Mouse (Mus musculus) B cell, adult 2 months (primary cell): ENCODE measurements around the gene Snta1.

Experiments
- DNase-seq, 2 experiments: peaks; one replicate each; pipeline ENCODE4 v3.0.0; 2022

Gene Snta1

DNA sequence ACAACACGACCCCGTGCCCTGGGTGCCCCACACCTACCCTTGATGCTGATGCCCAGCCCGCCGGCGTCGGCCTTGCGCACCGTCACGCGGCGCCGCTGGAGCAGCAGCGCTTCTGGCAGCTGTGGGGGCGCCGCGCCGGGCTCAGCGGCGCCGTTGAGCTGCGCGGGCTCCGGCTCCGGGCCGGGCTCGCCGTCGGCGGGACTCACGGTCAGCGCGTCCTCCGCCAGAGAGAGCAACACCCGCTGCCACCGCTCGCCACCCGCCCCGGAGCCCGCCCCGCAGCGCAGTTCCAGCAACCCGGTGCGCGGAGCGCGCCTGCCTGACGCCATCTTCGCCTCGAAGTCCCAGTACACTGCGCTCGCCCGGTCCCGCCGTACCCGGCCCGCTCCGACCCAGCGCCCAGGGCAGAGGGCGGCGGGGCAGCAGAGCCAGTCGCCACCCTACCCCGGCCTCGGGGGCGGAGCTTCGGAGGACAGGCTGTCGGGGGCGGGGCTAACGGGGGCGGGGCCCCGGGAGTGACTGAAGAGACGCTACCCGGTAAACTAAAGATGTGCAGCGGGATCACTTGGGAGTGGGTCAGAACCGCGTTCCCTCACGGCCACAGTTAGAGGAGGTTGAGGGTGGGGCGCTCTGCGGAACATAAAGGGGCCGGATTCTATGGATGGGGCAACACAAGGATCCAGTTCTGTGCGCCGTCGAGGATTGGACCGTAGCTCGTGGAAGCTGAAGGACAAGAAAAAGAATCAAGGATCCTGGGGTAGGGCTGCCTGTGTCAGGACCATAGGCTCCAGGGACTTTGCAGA is at the start of gene Snta1:
Gene Snta1 (minus strand): TSS at position 457 of the 803 bp plus-strand sequence.
- peak; percentile 73 to 78 for DNase-seq

DNA sequence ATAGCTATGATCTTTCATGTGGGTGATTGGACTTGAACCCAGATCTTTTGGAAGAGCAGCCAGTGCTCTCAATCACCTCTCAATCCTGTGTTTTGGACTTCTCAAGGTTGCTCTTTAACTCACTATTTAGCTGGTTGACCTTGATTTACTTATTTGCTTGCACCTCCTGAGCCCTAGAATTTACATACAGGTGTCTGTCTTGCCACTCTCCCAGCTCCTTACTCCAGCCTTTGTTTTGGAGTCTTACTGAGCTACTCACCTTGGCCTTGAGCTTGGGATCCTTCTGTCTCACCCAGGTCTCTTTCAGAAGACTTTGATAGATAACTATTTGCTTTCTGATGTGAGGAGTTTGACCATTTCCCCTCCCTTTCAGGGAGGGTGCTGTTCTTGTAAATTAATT is 48.7 kb upstream of the Snta1 start:
- DNase-seq, result no peak

DNA sequence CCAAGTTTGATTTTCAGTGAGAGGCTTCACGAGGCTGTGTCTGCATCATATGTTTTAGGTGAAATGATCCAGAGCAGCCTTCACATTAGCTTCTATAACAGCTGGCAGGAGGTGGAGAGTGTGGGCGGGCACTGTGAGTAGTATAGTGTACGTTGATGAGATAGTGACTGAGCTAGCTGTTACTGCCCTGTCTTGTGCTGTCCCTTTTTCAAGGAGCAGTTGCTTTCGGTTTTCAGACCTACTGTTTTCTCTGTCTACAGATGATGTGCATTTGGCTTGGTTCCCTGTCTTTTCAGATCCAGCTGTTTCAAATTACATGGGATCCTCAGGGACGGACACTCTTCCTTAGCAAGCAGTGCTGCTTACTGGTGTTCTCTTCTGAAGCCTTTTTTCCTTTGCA is 47.9 kb upstream of the Snta1 start:
- DNase-seq, result no peak

DNA sequence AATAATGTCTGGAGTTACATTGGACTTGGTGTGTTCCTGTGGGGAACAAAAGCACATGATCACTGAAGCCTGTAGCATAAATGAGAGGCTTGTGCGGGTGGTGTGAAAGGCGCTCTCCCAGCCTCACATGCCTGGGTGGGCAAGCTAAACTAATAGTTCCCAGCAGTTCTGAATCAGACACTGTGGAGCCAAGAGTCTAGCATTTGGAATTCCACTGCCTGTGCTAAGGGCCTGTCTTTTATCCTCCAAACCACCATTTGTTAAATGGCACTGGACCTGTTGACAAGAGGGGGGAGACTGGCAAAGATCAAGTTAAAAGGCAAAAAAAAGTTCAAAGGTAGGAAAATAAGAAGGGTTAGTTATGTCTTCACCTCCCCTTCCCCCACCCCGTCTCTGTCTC is 46.7 kb upstream of the Snta1 start:
- DNase-seq, result no peak

DNA sequence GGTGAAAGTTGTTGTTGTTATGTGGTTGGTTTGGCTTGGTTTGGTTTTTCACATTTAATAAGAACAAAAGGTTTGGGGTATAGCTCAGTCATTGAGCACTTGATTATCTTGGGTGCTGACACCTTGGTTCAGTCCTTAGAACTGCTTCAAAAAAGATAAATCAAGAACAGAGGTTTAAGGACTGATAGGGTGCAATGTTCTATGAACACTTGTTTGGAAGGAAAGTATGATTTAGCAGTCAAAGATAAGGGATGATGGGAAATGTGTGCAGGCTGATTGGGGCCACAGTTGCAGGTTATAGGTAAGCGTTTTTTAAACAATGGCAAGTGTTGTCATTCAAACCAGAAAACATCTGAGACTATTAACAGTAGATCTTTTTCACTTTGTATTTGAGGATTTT is 46.2 kb upstream of the Snta1 start:
- no peak for DNase-seq

DNA sequence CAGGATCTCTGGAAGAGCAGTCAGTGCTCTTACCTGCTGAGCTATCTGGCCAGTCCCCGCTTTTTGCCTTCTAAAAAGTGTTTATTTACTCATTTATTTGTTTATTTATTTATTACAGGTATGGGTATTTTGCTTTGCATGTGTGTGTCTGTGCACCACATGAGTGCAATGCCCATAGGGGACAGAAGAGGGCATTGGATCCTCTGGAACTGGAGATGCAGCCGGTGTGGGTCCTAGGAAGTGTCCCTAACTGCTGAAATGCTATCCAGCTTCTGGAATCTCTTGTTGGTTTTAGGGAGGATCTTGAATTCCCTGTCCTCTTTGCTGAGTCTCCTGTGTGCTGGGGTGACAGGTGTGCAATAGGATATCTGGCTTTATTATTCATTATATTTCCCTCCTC is 45.1 kb upstream of the Snta1 start:
- no peak for DNase-seq

DNA sequence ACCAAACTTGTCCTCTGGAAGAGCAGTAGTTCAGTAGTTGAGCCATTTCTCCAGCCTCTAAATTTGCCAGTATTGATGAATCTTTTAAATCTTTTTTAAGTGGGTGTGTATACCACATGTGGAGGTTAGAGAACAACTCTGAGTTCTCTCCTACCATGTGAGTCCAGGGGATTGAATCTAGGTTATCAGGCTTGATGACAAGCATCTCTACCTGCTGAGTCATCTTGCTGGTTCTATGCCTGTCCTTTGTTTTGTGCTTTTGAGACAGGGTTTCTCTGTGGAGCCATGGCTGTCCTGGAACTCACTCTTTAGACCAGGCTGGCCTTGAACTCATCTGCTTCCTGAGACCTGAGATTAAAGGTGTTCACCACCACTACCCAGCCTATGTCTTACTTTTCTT is 40.7 kb upstream of the Snta1 start:
- DNase-seq, result no peak

DNA sequence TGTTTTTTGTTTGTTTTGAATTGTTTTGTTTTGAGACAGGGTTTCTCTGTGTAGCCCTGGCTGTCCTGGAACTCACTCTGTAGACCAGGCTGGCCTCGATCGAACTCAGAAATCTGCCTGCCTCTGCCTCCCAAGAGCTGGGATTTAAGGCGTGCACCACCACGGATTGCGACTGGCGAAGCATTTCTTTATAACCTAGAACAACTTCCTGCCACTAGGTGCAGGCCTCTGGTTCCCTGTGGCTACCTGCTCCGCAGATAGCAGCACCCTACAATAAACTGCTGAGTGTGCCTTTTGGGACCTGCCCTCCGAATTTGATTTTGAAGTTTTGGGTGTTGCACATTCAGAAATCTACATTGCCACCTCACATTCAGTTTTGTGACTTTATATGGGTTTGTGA is 39.9 kb upstream of the Snta1 start:
- DNase-seq, result no peak

DNA sequence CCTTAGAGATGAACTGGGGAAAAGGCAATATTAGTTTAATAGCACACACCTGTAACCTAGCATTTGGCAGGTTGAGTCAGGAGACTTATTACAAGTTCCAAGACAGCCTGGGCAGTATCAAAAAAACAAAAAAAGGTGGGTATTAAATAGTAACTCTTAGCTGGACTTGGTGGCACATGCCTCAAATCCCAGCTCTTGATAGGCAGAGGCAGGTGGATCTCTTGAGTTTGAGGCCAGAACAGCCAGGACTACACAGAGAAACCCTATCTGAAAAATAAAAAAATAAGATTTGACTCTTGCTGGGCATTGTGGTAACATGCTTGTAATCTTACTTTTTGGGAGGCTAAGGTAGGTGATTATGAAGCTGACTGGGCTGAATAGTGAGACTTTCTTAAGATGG is 32.6 kb upstream of the Snta1 start:
- DNase-seq, result no peak

DNA sequence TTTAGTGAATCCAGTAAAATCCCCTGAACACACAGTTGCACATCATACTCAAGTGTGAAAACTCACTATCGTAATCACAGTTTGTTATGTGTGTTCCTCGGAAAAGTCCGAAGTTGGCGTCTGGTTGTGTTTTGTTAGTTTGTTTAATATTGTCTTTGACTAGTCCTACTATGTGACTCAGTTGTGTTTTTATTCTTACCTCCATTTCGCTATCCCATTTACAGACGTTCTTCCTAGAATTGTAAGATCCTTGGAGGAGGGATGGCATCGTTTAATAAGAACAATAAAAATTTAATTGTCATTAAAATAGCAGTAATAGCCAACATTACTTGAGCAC is 29.3 kb upstream of the Snta1 start:
- DNase-seq, result no peak

DNA sequence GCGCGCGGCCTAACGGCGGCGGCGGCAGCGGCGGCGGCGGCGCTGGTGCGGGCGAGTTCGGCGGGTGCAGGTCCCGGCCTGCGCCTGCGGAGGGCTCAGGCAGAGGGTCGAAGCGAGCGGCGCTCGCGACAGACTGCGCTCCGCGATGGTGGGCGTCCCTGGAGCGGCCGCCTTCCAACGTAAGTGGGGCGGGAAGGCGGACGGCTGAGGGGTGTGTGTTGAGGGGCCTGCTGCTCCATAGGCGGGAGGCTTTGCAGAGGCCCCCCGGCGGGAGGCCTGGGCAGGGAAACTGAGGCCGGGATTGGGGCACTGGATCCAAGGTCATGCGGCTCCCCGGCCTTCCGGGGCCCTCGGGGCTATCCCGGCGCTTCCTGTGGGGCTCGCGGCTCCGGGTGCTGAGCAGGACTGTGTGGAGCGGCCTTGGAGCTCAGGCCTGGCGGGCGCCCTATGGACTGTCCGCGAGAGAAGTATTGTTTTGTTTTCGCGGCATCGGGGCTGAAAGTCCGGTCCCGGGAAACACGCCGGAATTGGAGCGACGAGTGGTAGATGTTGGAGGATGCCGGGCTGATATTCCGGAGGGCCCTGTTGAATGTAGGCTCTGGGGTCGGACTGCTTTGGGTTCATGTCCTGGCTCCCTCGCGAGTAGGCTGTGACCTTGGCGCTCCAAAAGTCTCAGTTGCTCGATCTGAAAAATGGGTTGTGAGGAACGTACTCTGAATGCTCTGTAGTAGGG is 28.7 kb upstream of the Snta1 start, which contains the start of gene Cbfa2t2:
Gene Cbfa2t2 (plus strand): TSS at position 24 of the 733 bp plus-strand sequence.
- DNase-seq, result no peak

DNA sequence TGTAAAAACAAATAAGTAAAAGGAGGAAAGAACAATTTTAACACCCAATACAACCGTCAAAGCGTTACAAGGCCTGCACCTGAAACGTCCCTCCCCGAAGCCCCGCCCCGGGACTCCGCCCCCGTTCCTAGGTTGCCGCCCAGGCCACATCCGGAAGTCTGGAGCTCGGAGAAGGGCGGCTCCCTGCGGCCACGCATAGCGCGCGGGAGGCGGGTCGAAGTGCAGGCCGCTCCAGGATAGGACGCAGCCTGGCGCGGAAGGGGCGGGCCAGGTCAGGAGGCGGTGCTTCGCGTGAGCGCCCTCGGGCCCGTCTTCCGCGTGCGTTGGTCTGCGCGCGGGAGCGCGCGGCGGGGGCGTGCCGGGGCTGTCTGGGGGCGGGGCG is 28.2 kb upstream of the Snta1 start:
- peak; percentile 99 for DNase-seq

DNA sequence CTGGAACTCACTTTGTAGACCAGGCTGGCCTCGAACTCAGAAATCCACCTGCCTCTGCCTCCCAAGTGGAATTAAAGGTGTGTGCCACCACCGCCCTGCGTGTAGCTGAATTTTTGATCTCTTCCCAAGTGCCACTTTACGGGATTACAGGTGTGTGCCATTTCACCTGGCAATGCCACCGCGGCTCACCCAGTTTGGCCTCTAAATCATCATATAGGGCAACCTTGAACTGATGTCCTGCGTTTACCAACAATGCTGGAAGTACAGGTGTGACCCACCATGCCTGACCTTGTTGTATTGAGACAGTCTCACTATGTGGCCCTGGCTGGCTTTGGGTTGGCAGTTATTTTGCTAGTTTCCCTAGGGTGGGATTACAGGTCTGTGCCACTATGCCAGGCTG is 26.8 kb upstream of the Snta1 start:
- DNase-seq, result no peak

DNA sequence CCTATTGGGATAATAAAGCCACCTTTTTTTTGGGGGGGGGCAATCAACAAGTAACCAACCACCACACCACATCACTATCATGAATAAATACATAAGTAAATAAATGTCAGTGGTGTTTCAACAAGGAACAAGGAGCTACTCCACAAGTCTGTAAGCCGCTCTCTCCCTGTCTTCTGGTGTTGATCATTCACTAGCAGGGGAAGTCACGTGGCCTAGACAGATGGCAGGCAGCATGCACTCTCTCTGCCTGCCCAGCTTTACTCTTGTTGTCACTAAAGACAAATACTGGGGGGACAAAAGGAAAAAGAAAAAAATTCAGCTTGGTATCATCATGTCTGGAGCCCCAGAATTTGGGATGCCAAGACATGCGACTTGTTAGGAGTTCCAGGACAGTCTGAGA is 25.5 kb upstream of the Snta1 start:
- DNase-seq, result no peak

DNA sequence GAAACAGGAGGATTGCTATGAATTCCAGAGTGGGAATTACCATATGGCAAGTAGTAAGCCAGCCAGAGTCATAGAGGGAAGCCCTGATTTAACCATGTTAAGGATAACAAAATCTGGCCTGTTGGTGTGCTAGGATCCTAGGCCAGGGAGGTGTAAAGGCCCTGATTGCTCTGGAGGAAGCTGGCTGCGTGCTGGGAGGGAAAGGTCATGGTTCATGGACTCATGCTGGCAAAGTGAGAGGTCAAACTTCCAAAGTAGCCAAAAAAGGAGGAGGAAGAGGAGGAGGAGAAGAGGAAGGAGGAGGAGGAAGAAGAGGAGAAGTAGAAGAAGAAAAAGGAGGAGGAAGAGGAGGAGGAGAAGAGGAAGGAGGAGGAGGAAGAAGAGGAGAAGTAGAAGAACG is 24.8 kb upstream of the Snta1 start:
- DNase-seq, result no peak

DNA sequence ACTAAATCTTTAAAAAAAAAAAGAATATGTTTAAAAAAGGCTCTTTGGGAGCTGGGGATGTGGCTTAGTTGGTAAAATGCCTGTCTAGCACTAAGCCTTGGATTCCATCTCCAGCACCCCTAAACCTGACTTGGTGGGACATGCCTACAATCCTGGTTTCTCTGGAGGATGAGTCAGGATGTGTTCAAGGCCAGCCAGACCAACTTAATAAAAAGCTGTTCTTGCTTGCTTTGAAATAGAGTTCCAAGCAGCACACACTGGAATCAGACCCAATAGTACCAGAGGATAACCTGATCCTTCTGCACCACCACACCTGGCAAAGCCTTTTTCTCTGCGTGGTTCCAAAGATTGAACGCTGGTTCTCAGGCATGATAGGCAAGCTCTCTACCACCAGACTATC is 22.7 kb upstream of the Snta1 start:
- DNase-seq, result no peak

DNA sequence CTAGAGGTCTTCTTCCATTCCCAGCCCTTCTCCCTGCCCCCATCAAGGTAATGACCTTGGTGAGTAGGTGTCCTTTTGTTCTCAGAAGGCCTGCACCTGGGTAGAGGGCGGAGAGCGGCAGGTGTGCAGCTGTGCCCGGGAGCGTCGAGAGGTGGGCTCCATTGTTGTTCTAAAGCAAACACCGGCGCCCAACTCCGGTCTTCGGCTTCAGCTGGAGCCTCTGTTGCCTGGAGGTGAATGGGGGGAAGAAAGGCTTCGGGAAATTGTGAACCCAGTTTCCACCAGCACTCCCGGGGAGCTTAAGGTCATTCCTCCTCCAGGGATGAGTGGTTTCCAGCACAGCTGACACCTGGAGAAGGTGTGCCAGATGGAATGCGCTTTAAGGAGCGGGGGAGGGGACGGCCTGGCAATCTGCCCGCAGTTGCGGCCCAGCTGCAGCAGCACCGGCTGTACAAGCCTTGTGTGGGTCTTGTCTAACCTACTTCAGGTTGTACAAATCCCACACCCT is 20.0 kb upstream of the Snta1 start:
- no peak for DNase-seq

DNA sequence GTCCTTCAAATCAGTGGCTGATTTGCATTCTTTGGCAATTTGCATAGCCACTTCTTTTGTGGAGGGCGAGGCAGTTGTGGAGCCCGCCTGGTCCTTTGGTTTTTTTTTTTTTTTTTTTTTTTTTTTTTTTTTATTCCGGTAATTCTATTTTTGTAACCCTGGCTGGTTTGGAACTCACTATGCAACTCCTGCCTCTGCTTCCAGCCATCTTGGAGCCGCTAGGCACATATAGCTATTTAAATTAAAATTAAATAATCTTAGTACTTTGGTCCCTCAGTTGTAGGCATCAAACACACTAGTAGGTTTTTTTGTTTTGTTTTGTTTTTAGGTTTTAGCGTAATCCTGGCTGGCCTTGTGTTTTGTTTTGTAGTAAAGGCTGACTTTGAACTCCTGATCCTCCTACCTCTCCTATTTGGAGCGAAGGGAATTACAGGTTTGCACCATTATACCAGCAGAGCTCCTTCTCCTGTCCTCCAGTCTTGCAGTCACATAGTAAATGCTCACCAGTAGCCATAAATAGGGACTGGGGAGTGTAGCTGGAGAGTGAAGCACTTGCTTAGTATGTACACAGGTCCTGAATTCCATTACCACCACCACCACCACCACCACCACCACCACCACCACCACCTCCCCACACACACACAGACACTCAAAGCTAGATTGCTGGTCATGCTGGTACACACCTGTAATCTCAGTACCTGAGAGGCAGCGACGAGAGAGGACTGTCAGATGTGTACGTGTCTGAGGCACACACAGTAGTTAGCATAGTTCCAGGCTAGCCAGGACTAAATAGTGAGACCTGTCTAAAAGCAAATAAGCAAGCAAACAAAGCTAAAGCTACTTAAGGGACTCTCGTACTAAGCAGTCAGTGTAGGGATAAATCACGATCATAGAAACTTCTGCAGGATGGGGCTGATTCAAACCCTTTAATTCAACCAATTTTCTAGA is 19.3 kb upstream of the Snta1 start:
- no peak for DNase-seq

DNA sequence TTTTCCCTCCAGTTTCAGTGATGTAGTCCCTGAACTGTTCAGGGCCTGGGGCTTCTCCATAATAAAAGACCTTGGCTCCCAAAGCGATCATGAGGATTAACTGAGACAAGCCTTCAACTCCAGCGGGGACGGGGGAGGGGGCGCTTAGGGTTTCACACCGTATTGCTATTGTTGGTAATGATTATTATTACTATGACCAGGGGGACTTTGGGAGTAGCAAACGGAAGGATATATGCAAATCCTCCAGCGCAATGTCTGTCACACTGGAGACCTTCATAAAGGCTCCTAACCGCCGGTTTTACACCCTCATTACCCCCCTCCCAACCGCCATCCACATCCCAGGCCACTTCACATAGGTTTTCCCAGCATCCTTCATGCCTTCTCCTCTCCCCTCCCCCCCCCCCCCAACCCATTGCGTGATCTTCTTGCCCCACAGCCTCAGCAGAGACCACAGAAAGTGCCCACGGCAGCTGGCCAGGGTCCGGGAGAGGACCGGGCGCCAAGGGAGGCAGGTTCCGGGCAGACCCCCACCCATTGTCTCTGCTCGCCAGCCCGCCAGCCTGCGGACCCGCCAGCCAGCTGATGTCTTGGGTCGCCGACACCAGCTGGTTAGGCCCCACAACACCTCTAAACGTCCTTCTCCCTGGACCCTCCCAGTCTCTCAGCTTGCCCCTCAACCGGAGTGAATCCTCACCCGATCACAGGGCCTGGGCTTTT is 18.4 kb upstream of the Snta1 start:
- DNase-seq, result peak in 1 of 2 experiments; percentile 9

DNA sequence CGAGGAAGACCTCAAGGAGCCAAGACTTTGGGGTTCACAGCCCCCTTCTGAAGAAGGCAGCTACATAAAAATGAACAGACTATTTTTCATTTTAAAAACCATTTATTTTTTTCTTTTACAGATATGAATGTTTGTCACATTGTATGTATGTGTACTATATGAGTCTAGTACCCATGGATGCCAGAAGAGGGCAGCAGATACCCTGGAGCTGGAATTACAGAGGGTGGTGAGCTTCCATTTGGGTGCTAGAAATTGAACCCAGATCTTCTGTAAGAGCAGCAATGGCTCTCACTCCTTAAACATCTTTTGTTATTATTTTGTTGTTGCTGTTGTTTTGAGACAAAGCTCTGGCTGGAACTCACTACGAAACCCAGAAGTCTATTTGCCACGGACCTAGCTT is 17.6 kb upstream of the Snta1 start:
- no peak for DNase-seq

DNA sequence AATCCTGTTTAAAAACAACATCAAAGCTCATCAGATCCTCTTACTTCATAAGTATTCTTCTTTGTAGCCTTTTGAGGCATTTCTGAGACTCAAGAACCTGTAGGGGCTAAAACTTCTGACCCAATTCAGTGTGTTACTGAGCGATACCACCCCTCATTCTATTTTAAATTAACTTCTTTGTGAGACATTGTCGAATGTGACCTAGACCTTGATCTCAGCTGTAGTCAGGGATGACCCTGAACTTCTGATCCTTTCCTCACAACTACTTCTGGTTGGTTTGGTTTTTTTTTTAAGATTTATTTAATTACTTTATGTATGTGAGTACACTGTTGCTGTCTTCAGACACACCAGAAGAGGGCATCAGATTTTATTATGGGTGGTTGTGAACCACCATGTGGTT is 15.6 kb upstream of the Snta1 start:
- DNase-seq, result no peak

DNA sequence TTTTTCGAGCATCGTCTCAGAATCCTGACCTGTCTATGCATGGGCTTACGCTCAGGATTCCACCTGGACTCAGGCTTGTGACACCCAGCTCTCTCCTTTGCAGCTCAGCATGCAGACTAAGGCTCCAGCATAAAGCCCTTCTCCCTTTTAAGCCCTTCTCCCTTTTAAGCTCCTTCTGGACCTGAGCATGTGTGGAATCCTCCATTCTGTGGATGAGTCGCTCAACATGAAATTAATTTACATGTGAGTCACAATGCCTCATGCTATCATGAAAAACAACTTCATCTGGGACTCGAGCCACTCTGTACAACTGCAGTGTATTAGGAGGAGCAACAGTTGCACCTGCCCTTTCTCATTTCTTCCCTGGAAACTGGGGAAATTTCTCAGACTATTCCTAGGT is 14.3 kb upstream of the Snta1 start:
- no peak for DNase-seq
